8 mouse cellular contexts compared by ENCODE assay signal in the genomic region with DNA sequence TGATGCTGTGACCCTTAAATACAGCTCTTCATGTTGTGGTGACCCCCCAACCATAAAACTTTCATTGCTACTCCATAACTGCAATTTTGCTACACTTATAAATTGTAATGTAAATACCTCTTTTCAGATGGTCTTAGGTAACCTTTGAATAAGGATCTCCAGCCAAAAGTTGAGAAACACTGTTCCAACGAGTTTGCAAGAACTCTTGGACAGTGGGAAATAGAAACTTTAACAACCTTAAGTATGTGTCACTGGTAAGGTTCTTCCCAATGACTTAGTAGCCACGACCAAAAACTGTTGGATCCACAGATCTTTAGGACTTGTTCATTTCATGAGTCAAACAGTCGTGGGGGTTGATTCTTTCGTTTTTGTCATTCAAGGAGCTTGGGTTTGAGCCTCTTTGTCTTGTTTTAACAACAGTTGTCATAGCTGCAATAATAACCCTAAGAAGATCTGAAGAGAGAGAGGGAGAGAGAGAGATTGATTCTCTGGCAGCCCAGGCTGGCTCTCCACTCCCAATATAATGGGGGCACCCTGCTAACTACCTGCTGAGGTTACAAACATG. TPM values are rescaled to one million over a fixed set of nuclear protein-coding genes. Genes with fewer than 3 reads are reported as not detected.
DNase-seq lines count a peak whose midpoint lies in the region; ATAC-seq and TF ChIP-seq lines count a peak whose summit lies in the region.

No protein-coding gene starts in this region.

- H3K9ac ChIP-seq in heart, embryonic 12.5 days: peak overlapping the region; percentile 78; the same call in 1 of the 2 replicates
- H3K9ac ChIP-seq in ES-Bruce4 (ENCODE audit: low read depth, poor library complexity, severe bottlenecking): peak overlapping the region; percentile 81
- no peak overlapping the region for H3K9ac ChIP-seq in forebrain, embryonic 15.5 days (replicated peaks)
- H3K9ac ChIP-seq in liver, embryonic 15.5 days: peak overlapping the region; percentile 76

- H3K4me2 ChIP-seq in heart, embryonic 12.5 days: peak overlapping the region; percentile 98
- H3K4me2 ChIP-seq in forebrain, embryonic 15.5 days (replicated peaks): peak overlapping the region; percentile 95
- peak overlapping the region; percentile 85 for H3K4me2 ChIP-seq in liver, embryonic 15.5 days

- no peak for TF ChIP-seq POLR2A in ES-Bruce4 (IDR thresholded peaks at IDR 0.05; ENCODE audit: insufficient read depth, low read length)

- H3K27ac ChIP-seq in heart, embryonic 12.5 days (ENCODE audit: poor library complexity, severe bottlenecking): peak overlapping the region; percentile 69; the same call in 1 of the 2 replicates
- H3K27ac ChIP-seq in ES-Bruce4 (ENCODE audit: insufficient read depth, low read length): no peak overlapping the region
- H3K27ac ChIP-seq in forebrain, embryonic 15.5 days (replicated peaks): 0 out of 2 replicates have a peak overlapping the region, but pooled peaks have one; percentile 77
- H3K27ac ChIP-seq in liver, embryonic 15.5 days (replicated peaks): peak overlapping the region; percentile 91

- WGBS in heart, embryonic 12.5 days: 81% methylated on average over 4 of the region's 4 CpGs
- 85% methylated on average over 4 of the region's 4 CpGs for WGBS in forebrain, embryonic 15.5 days
- 58% methylated on average over 4 of the region's 4 CpGs for WGBS in liver, embryonic 15.5 days (ENCODE audit: insufficient replicate concordance)

- peaks cover 28% of the 10 kb centered on the region for H3K4me1 ChIP-seq in heart, embryonic 12.5 days (replicated peaks)
- H3K4me1 ChIP-seq in ES-Bruce4 (ENCODE audit: control insufficient read depth, insufficient read depth, low read length): no peaks in the 10 kb centered on the region
- peaks cover 29% of the 10 kb centered on the region for H3K4me1 ChIP-seq in forebrain, embryonic 15.5 days
- H3K4me1 ChIP-seq in liver, embryonic 15.5 days (replicated peaks): peaks cover 74% of the 10 kb centered on the region

- peaks cover 4% of the 10 kb centered on the region for H3K9me3 ChIP-seq in heart, embryonic 12.5 days (replicated peaks)
- peaks cover 6% of the 10 kb centered on the region for H3K9me3 ChIP-seq in ES-Bruce4 (replicated peaks; ENCODE audit: control insufficient read depth, insufficient read depth, low read length, poor library complexity, severe bottlenecking)
- H3K9me3 ChIP-seq in forebrain, embryonic 15.5 days: no peaks in the 10 kb centered on the region
- no peaks in the 10 kb centered on the region for H3K9me3 ChIP-seq in liver, embryonic 15.5 days (replicated peaks)

- ATAC-seq in heart, embryonic 12.5 days (ENCODE audit: insufficient number of reproducible peaks, low FRiP score): no peak
- ATAC-seq in forebrain, embryonic 15.5 days (replicated peaks): no peak
- ATAC-seq in liver, embryonic 15.5 days (ENCODE audit: insufficient read depth): no peak

- no peak for TF ChIP-seq EP300 in ES-Bruce4 (IDR thresholded peaks at IDR 0.05; ENCODE audit: insufficient read depth, low read depth, low read length)

- no peak for TF ChIP-seq CTCF in ES-Bruce4 (IDR thresholded peaks at IDR 0.05; ENCODE audit: low read depth, low read length)

- H3K4me3 ChIP-seq in heart, embryonic 12.5 days: peak overlapping the region; percentile 79
- peak overlapping the region; percentile 92 for H3K4me3 ChIP-seq in ES-Bruce4 (ENCODE audit: low read depth, low read length)
- H3K4me3 ChIP-seq in forebrain, embryonic 15.5 days: peak overlapping the region; percentile 72
- peak overlapping the region; percentile 85 for H3K4me3 ChIP-seq in liver, embryonic 15.5 days (replicated peaks)

- no peak for DNase-seq in heart, adult 18-20 months
- no peak for DNase-seq in urinary bladder, adult 2 months (ENCODE audit: low spot score)
- DNase-seq in MN1 (ENCODE audit: low spot score): no peak
- DNase-seq in left cerebral cortex, adult 11 months (ENCODE audit: low spot score): no peak

- no peaks in the 10 kb centered on the region for H3K27me3 ChIP-seq in heart, embryonic 12.5 days (replicated peaks)
- no peaks in the 10 kb centered on the region for H3K27me3 ChIP-seq in ES-Bruce4 (ENCODE audit: control insufficient read depth, insufficient read depth, low read length, poor library complexity, severe bottlenecking)
- H3K27me3 ChIP-seq in forebrain, embryonic 15.5 days: no peaks in the 10 kb centered on the region
- no peaks in the 10 kb centered on the region for H3K27me3 ChIP-seq in liver, embryonic 15.5 days

- H3K36me3 ChIP-seq in heart, embryonic 12.5 days: peaks cover 5% of the 10 kb centered on the region; the same call in 1 of the 2 replicates
- no peaks in the 10 kb centered on the region for H3K36me3 ChIP-seq in ES-Bruce4 (ENCODE audit: control insufficient read depth, insufficient read depth, low read length, poor library complexity, severe bottlenecking)
- H3K36me3 ChIP-seq in forebrain, embryonic 15.5 days: no peaks in the 10 kb centered on the region
- H3K36me3 ChIP-seq in liver, embryonic 15.5 days (replicated peaks): peaks cover 20% of the 10 kb centered on the region

RNA-seq across cellular contexts. Expression of gene Ifnar1, which starts 21.1 kb away (rescaled TPM):
- polyA plus RNA-seq in heart, embryonic 12.5 days (2016; fragmentation: Nextera tagmentation; extraction: Ambion mirVana): 40.0 and 40.1 TPM in 2 replicates
- 10 to 100 TPM; 19.0 to 23.1 TPM for total RNA-seq in heart, adult 18-20 months (2021)
- polyA plus RNA-seq in ES-Bruce4 (2011; ENCODE audit: insufficient read depth, insufficient read length, low read depth, missing spikeins): 31.3 and 35.3 TPM in 2 replicates
- 52.6 and 54.8 TPM in 2 replicates for polyA plus RNA-seq in forebrain, embryonic 15.5 days (2015; fragmentation: Nextera tagmentation; extraction: Ambion mirVana)
- 19.4 and 21.6 TPM in 2 replicates for polyA plus RNA-seq in liver, embryonic 15.5 days (2015; fragmentation: Nextera tagmentation; extraction: Ambion mirVana)
- 30.8 and 33.2 TPM in 2 replicates for polyA plus RNA-seq in urinary bladder, adult 2 months (2012; rRNA removed)

RNA-seq across cellular contexts. Expression of gene Il10rb, which starts 58.0 kb away (rescaled TPM):
- 40.1 and 42.6 TPM in 2 replicates for polyA plus RNA-seq in heart, embryonic 12.5 days (2016; fragmentation: Nextera tagmentation; extraction: Ambion mirVana)
- 100 to 1,000 TPM; 115 to 133 TPM for total RNA-seq in heart, adult 18-20 months (2021)
- 3.5 and 4.3 TPM in 2 replicates for polyA plus RNA-seq in ES-Bruce4 (2011; ENCODE audit: insufficient read depth, insufficient read length, low read depth, missing spikeins)
- 7.7 and 9.6 TPM in 2 replicates for polyA plus RNA-seq in forebrain, embryonic 15.5 days (2015; fragmentation: Nextera tagmentation; extraction: Ambion mirVana)
- 29.9 and 34.7 TPM in 2 replicates for polyA plus RNA-seq in liver, embryonic 15.5 days (2015; fragmentation: Nextera tagmentation; extraction: Ambion mirVana)
- 52.4 and 54.7 TPM in 2 replicates for polyA plus RNA-seq in urinary bladder, adult 2 months (2012; rRNA removed)
